Mouse (Mus musculus): ENCODE measurements around the gene Procr. TPM values are rescaled to one million over a fixed set of nuclear protein-coding genes. Genes with fewer than 3 reads are reported as not detected.

Procr gene
- polyA plus RNA-seq, 1 experiment from 2014 or later = 8.0 TPM

GRCm38 (mm10) chr2:155755746-155756145, 4.8 kb downstream of the Procr start:
- WGBS = 0% methylated on average over 1 of the region's 1 CpGs

GRCm38 (mm10) chr2:155756855-155757566, 6.1 kb downstream of the Procr start:
- no peaks in the 10 kb centered on the region for H3K9me3 ChIP-seq (ENCODE audit: control insufficient read depth, low read length)
- no peak overlapping the region for H3K4me2 ChIP-seq (ENCODE audit: low read length)
- H3K9ac ChIP-seq (ENCODE audit: low read length) = no peak overlapping the region
- no peak for ATAC-seq (ENCODE audit: insufficient number of reproducible peaks, insufficient read depth, low FRiP score, low read depth)
- H3K27me3 ChIP-seq (ENCODE audit: control insufficient read depth, insufficient read depth, low read length) = no peaks in the 10 kb centered on the region
- no peaks in the 10 kb centered on the region for H3K4me1 ChIP-seq (ENCODE audit: control insufficient read depth in 2 of 2, insufficient read depth in 2 of 2, low read length in 2 of 2)
- no peaks in the 10 kb centered on the region for H3K36me3 ChIP-seq (ENCODE audit: control insufficient read depth, insufficient read depth, low read length)
- WGBS = 54% methylated on average over 14 of the region's 14 CpGs
- H3K27ac ChIP-seq (replicated peaks in 1 of 2; ENCODE audit: control insufficient read depth in 1 of 2, insufficient read depth in 1 of 2, low read depth in 2 of 2, low read length in 2 of 2) = no peak overlapping the region
- no peak overlapping the region for H3K4me3 ChIP-seq (ENCODE audit: control insufficient read depth in 1 of 2, insufficient read depth in 1 of 2, low read depth in 1 of 2, low read length in 2 of 2)

More at GRCm38 (mm10) chr2:155755746-155756145, 4.8 kb downstream of the Procr start:
- Histone ChIP-seq H3K4me3 (ENCODE audit: control insufficient read depth in 1 of 2, insufficient read depth in 1 of 2, low read depth in 1 of 2, low read length in 2 of 2) (no peak overlapping the region), H3K27me3 (ENCODE audit: control insufficient read depth, insufficient read depth, low read length) (no peaks in the 10 kb centered on the region), H3K4me1 (ENCODE audit: control insufficient read depth in 2 of 2, insufficient read depth in 2 of 2, low read length in 2 of 2) (peaks cover 0 to 8% of the 10 kb centered on the region in 2 experiments; a peak in 2 of 4 replicates), H3K9me3 (ENCODE audit: control insufficient read depth, low read length) (no peaks in the 10 kb centered on the region), H3K36me3 (ENCODE audit: control insufficient read depth, insufficient read depth, low read length) (no peaks in the 10 kb centered on the region), H3K9ac (ENCODE audit: low read length) (no peak overlapping the region), H3K4me2 (ENCODE audit: low read length) (no peak overlapping the region), H3K27ac (replicated peaks in 1 of 2; ENCODE audit: control insufficient read depth in 1 of 2, insufficient read depth in 1 of 2, low read depth in 2 of 2, low read length in 2 of 2) (no peak overlapping the region)
- no peak for ATAC-seq (ENCODE audit: insufficient number of reproducible peaks, insufficient read depth, low FRiP score, low read depth)

GRCm38 (mm10) chr2:155764679-155765418, 13.9 kb downstream of the Procr start:
- H3K4me2 ChIP-seq (ENCODE audit: low read length) = peak overlapping the region; percentile 38
- H3K36me3 ChIP-seq (ENCODE audit: control insufficient read depth, insufficient read depth, low read length) = no peaks in the 10 kb centered on the region
- H3K27ac ChIP-seq (replicated peaks in 1 of 2; ENCODE audit: control insufficient read depth in 1 of 2, insufficient read depth in 1 of 2, low read depth in 2 of 2, low read length in 2 of 2) = no peak overlapping the region
- no peak overlapping the region for H3K9ac ChIP-seq (ENCODE audit: low read length)
- no peaks in the 10 kb centered on the region for H3K9me3 ChIP-seq (ENCODE audit: control insufficient read depth, low read length)
- no peak for ATAC-seq (ENCODE audit: insufficient number of reproducible peaks, insufficient read depth, low FRiP score, low read depth)
- 47% methylated on average over 13 of the region's 13 CpGs for WGBS
- H3K4me1 ChIP-seq (ENCODE audit: control insufficient read depth in 2 of 2, insufficient read depth in 2 of 2, low read length in 2 of 2) = no peaks in the 10 kb centered on the region
- peaks cover 10% of the 10 kb centered on the region; the same call in 1 of the 2 replicates for H3K27me3 ChIP-seq (ENCODE audit: control insufficient read depth, insufficient read depth, low read length)
- no peak overlapping the region for H3K4me3 ChIP-seq (ENCODE audit: control insufficient read depth in 1 of 2, insufficient read depth in 1 of 2, low read depth in 1 of 2, low read length in 2 of 2)

- no peaks in the 10 kb centered on the region for H3K9me3 ChIP-seq (ENCODE audit: control insufficient read depth, low read length)
- H3K4me1 ChIP-seq (ENCODE audit: control insufficient read depth in 2 of 2, insufficient read depth in 2 of 2, low read length in 2 of 2) = no peaks in the 10 kb centered on the region; a peak in 1 of 4 replicates
- no peak overlapping the region for H3K9ac ChIP-seq (ENCODE audit: low read length)
- no peak overlapping the region for H3K27ac ChIP-seq (replicated peaks in 1 of 2; ENCODE audit: control insufficient read depth in 1 of 2, insufficient read depth in 1 of 2, low read depth in 2 of 2, low read length in 2 of 2)
- 70% methylated on average over 4 of the region's 4 CpGs for WGBS
- no peaks in the 10 kb centered on the region for H3K36me3 ChIP-seq (ENCODE audit: control insufficient read depth, insufficient read depth, low read length)
- no peak overlapping the region for H3K4me3 ChIP-seq (ENCODE audit: control insufficient read depth in 1 of 2, insufficient read depth in 1 of 2, low read depth in 1 of 2, low read length in 2 of 2)
- no peak for ATAC-seq (ENCODE audit: insufficient number of reproducible peaks, insufficient read depth, low FRiP score, low read depth)
- H3K27me3 ChIP-seq (ENCODE audit: control insufficient read depth, insufficient read depth, low read length) = peaks cover 64% of the 10 kb centered on the region
- no peak overlapping the region for H3K4me2 ChIP-seq (ENCODE audit: low read length)
Observed at GRCm38 (mm10) chr2:155773664-155774063, 22.7 kb downstream of the Procr start.

GRCm38 (mm10) chr2:155774261-155774926, 23.5 kb downstream of the Procr start:
- H3K4me3 ChIP-seq (ENCODE audit: control insufficient read depth in 1 of 2, insufficient read depth in 1 of 2, low read depth in 1 of 2, low read length in 2 of 2) = peak overlapping the region in 1 of 2 experiments; percentile 34; a peak in 1 of 4 replicates
- 49% methylated on average over 11 of the region's 11 CpGs for WGBS
- no peaks in the 10 kb centered on the region for H3K9me3 ChIP-seq (ENCODE audit: control insufficient read depth, low read length)
- no peak for ATAC-seq (ENCODE audit: insufficient number of reproducible peaks, insufficient read depth, low FRiP score, low read depth)
- H3K27me3 ChIP-seq (ENCODE audit: control insufficient read depth, insufficient read depth, low read length) = peaks cover 64% of the 10 kb centered on the region
- H3K4me1 ChIP-seq (ENCODE audit: control insufficient read depth in 2 of 2, insufficient read depth in 2 of 2, low read length in 2 of 2) = no peaks in the 10 kb centered on the region; a peak in 1 of 4 replicates
- H3K36me3 ChIP-seq (ENCODE audit: control insufficient read depth, insufficient read depth, low read length) = no peaks in the 10 kb centered on the region
- no peak overlapping the region for H3K9ac ChIP-seq (ENCODE audit: low read length)
- H3K4me2 ChIP-seq (ENCODE audit: low read length) = peak overlapping the region; percentile 90
- H3K27ac ChIP-seq (replicated peaks in 1 of 2; ENCODE audit: control insufficient read depth in 1 of 2, insufficient read depth in 1 of 2, low read depth in 2 of 2, low read length in 2 of 2) = no peak overlapping the region

GRCm38 (mm10) chr2:155774927-155775684, 24.2 kb downstream of the Procr start, which contains the start of gene Mmp24:
Gene Mmp24, plus strand, starts transcription at chr2:155775342.
- no peak within 1 kb of the TSS for H3K9ac ChIP-seq (ENCODE audit: low read length)
- peak within 1 kb of the TSS; percentile 44 to 46; a peak in 3 of 4 replicates for H3K4me3 ChIP-seq (ENCODE audit: control insufficient read depth in 1 of 2, insufficient read depth in 1 of 2, low read depth in 1 of 2, low read length in 2 of 2)
- H3K4me1 ChIP-seq (ENCODE audit: control insufficient read depth in 2 of 2, insufficient read depth in 2 of 2, low read length in 2 of 2) = no peaks in the 10 kb centered on the region; a peak in 1 of 4 replicates
- peaks cover 58% of the 10 kb centered on the region for H3K27me3 ChIP-seq (ENCODE audit: control insufficient read depth, insufficient read depth, low read length)
- WGBS = 2% methylated on average over 83 of the region's 100 CpGs
- peak within 1 kb of the TSS; percentile 90 for H3K4me2 ChIP-seq (ENCODE audit: low read length)
- no peaks in the 10 kb centered on the region for H3K36me3 ChIP-seq (ENCODE audit: control insufficient read depth, insufficient read depth, low read length)
- ATAC-seq (ENCODE audit: insufficient number of reproducible peaks, insufficient read depth, low FRiP score, low read depth) = 0 out of 2 replicates have a peak, but pooled peaks have one; percentile 12
- H3K27ac ChIP-seq (replicated peaks in 1 of 2; ENCODE audit: control insufficient read depth in 1 of 2, insufficient read depth in 1 of 2, low read depth in 2 of 2, low read length in 2 of 2) = no peak within 1 kb of the TSS
- H3K9me3 ChIP-seq (ENCODE audit: control insufficient read depth, low read length) = no peaks in the 10 kb centered on the region

Measured in heart, embryonic 14.5 days (tissue).